Mouse (Mus musculus) skeletal muscle tissue, adult 2 months (tissue): ENCODE results near the gene Taf6l.

Experiments
- DNase-seq: peaks from one replicate; pipeline ENCODE4 v3.0.0-alpha.2; 2012; ENCODE audit warnings: low read depth, low spot score

Gene Taf6l

DNA sequence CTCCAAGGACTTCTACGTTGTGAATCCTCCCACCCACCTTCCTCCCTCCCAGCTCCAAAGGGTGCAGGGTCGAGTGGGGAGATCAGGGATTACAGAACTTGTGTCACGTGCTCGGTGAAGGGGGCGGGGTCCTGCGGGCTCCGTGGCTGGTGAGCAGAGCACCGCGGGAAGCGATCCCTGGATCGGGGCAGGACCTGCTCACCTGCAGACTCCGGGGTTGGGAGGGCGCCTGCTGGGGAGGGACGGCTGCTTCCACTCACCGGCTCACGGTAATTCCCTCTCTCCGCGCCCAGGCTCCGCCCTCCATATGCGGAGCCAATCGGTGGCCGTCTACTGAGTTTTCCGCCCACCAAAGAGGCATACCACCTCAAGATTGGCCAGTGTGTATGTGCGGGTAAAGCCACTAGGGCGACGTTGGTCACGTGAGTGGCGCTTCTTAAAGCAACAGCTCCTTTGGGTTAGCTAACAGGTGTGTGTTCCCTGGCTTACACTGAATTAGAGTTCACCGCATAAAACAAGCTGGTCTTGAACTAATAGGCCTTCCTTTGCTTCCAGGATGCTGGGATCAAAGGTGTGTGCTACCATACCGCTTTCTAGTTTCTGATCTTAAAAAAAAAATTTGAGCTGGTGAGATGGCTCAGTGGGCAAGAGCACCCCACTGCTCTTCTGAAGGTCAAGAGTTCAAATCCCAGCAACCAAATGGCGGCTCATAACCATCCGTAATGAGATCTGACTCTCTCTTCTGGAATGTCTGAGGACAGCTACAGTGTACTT lies at the start of gene Taf6l:
TSS of gene Taf6l (minus strand) at position 410 of the 774 bp plus-strand sequence.
- DNase-seq, result peak; percentile 95

DNA sequence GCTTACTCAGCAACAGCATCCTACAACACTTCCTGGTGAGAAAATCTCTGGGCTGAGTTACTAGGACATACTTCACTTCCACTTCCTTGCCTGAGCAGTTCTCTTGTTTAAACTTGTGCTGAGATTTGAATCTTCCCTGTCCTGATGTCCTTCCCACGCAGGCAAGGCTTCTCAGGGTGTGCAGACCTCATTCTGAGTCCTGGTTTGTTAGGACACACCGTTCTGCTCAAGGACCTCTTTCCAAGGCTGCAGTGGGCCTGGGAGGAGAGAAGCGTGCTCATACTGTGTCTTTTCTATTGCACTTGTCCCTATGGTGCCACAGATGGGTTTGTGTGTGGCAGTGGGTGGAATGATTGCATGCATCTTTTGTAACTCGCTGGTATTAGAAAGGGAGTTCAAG lies 46.8 kb upstream of the Taf6l start:
- DNase-seq, result no peak

DNA sequence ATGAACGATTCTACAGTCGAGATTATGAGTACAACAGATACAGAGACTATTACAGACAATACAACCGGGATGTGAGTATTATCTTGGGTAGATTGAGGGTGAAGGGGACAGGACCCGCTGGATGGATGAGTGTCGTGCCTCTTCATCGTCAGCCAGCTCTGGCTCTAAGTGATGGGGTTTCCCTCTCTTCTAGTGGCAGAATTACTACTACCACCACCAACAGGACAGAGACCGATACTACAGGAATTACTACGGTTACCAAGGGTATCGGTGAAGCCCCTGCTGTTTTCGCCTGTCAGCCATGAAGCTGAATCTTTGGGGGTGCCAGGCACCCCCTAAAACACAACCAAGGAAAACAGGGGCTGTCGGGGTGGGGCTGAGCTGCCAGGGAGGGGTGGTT lies 45.0 kb upstream of the Taf6l start:
- DNase-seq, result no peak

DNA sequence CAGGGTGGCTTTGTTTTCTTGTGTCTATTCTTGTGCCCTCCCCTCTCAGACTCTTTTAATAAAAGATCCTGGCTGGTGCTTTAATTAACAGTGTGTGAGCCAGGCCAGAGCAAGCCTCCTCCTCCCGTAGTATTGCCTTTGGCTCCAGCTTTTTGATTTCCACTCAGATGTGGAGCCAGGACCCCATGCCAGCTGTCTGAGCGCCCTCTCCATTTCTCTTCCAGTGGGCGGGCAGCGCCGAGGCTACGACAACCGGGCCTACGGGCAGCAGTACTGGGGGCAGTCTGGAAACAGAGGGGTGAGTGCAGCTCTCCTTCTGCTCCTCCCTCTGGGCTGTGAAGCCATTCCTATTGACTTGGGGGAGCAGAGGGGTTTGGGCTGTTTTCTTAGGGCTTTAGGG lies 44.4 kb upstream of the Taf6l start:
- DNase-seq, result no peak

DNA sequence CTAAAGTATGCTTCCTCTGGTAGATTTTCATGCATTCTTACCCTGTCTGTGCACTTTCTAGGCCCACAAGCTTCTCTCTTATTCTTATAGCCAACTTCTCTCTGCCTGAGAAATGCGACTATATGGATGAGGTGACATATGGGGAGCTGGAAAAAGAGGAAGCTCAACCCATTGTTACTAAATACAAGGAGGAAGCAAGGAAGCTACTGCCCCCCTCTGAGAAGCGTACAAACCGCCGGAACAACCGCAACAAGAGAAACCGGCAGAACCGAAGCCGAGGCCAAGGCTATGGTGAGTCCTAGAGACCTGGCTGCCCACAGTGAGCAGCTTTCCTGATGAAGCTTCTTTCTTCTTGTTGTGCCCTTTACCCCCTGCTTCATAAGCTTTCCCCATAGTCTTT lies 43.4 kb upstream of the Taf6l start, which contains the start of gene AC129217.1:
TSS of gene AC129217.1 (plus strand) at position 114 of the 400 bp plus-strand sequence.
- DNase-seq, result no peak

DNA sequence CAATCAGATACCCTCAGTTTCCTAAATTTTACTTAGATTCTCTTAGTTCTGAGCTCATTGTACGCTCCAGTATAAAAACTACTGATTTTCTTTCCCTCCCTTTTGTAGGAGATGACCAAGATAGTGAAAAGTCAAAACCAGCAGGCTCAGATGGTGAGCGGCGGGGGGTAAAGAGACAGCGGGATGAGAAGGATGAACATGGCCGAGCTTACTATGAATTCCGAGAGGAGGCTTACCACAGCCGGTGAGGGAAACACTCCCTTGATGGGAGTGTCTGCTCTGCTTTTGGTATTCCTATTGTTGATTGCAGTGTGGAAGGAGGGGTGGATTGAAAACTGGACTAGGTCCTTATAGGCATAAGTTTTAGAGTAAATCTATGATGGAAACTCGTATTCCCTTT lies 36.5 kb upstream of the Taf6l start:
- no peak for DNase-seq

DNA sequence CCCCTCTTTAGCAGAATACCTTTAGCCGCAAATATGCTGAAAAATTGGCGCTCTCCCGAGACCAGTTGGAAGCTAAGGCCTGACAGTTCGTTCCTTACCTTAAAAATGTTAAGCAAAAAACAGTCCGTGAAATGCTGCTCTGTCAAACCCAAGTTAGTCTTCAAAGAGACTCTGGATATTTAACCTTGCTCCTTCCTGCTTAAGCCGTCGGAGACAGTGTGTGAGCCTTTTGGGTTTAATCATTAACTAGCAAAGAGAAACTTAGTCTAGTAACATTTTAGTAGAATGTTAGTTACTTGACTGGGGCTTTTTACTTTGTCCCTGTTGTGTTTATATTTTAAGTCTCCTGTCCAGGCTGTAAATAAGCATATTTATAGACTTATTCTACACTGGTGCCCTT lies 34.9 kb upstream of the Taf6l start:
- no peak for DNase-seq

DNA sequence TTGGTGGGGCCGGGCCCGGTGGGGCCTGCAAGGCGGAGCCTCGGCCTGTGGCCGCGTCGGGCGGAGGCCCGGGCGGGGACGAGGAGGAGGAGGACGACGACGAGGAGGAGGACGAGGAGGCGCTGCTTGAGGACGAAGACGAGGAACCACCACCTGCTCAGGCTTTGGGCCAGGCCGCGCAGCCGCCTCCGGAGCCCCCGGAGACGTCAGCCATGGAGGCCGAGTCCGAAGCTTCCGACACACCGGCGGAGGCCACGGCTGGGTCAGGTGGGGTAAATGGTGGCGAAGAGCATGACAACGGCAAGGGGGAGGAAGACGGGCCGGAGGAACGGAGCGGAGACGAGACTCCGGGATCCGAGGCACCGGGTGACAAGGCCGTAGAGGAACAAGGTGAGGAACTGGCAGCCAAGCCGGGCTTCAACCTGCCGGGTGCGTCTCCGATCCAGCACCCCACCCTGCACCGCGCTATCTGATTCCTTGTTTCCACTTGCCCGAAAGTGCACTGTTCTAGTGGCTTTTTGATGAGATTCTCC lies 34.3 kb upstream of the Taf6l start:
- no peak for DNase-seq

DNA sequence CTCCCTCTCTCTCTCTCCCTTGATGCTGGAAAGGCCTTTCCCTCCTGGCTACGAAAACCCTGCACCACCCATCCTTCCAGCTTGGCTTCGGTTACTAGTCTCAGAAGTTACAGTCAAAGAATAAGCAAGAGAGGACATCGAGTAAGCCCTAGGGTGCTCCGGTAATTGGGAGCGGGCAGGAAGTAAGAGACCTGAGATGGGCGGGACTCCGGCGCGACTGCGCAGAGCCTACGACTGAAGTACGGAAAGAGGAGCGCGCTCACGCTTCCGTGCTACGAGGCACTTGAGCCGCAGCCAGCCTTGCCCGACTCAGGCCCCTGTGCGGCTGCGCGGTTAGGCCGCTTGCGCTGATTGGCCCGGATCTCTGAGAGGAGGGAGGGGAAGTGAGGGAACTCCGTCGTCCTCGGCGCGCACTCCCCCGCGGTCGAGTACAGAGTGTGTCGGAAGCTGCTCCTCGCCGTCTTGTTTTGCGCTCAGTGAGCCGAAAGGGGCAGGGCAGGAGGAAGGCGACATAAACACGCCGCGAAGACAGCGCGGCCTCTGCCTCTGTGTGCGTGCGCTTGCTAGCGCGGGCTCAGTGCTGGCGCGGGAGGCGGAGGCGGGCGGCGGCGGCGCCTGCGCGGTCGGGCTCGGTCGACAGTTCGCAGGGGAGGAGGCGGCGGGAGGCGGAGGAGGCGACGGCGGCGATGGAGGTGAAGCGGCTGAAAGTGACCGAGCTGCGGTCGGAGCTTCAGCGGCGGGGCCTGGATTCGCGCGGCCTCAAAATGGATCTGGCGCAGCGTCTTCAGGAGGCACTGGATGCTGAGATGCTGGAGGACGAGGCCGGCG lies 33.6 kb upstream of the Taf6l start, which contains the start of gene Hnrnpul2:
TSS of gene Hnrnpul2 (plus strand) at position 415 of the 828 bp plus-strand sequence.
- DNase-seq, result peak; percentile 99

DNA sequence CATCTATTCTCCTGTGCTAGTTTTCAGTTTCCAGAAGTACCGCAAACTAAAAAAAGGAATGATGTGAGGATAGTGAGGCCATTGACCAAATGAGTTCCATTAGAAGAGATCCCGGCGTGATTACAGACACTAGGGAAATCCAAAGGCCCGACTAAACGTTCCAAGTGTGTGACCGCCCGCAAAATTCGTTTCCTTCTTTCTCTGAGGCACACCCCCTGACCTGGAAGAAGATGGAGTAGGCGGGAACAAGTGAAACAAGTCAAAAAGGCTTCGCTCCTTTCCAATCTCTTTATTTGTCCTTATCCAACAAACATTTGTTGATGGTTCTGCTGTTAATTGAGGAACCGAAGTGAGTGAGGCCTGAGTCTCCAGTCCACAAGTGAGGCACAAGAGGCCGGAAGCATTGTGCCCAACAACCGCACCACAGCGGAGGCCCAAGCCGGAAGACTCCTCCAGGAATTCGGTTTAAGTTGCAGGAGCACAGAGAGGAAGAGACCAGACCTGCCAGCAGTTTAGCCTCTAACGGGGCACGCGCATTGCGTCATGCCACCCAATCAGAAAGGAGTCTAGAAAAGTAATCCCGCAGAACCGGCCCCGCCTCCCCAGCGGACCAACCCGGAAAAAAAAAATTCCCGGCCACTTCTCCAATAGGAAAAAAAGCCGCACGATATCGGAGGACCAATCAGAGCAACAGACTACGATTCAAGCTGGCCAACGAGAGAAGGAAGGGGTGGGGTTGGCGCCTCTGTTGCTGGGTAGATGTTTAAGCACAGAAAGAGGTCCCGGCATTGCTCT lies 32.8 kb upstream of the Taf6l start, which contains the start of gene Ttc9c:
TSS of gene Ttc9c (minus strand) at position 533 of the 795 bp plus-strand sequence.
- DNase-seq, result peak; percentile 96

DNA sequence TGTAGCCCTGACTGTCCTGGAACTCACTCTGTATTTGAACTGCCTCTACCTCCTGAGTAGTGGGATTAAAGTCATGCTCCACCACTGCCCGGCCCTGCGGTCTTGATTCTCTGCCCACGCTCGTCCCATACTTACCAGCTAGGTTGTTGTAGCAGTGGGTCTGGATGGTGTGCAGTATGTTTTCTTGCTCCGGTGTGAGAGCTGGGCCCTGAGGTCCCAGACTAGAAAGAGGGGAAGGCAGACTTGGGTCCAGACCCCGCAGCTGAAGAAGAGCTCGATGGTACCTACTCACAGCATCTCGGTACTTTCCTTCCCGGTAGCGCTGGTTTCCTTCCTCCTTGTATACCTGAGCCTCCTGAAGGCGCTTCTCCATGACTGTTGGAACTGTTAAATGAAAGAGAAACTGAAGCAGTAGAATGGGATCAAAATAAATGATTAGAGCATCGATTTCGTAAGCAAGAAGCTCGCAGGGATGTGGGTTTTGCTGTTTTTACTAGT lies 32.1 kb upstream of the Taf6l start:
- no peak for DNase-seq

DNA sequence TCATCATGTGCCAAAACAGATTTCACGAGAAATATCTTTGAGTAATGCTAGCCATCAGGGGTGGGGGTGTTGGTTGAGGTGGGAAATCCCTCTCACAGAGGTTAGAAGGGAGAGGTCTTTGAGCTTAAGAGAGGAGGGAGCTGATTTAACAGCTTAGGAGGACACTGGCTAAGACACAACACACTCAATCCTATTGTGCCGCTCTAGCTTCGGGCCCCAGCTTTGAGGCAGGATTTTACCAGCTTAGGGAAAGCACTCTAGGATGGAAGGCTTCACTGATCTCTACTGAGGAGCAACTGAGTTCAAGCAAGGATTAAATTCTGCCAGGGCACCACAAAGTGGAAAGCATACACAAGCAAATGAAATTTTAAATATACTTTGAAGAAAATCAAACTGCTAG lies 30.8 kb upstream of the Taf6l start:
- no peak for DNase-seq

DNA sequence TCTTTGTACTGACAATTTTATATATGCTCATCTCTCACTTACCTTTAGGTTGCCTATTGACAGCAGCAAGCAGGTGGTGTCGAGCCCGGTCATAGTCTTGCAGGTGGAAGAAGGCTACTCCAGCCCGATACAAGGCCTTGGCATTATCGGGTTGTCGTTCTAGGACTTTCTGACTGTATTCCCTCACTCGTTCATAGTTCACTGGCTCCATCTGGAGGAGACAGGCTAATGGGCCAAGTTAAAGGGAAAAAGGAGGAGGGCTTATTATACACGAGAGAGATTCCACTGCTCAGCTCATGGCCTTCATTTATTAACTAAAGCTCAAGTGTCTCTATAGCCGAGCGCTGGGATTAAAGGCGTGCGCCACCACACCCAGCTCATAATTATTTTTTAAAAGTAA lies 29.6 kb upstream of the Taf6l start:
- DNase-seq, result no peak

DNA sequence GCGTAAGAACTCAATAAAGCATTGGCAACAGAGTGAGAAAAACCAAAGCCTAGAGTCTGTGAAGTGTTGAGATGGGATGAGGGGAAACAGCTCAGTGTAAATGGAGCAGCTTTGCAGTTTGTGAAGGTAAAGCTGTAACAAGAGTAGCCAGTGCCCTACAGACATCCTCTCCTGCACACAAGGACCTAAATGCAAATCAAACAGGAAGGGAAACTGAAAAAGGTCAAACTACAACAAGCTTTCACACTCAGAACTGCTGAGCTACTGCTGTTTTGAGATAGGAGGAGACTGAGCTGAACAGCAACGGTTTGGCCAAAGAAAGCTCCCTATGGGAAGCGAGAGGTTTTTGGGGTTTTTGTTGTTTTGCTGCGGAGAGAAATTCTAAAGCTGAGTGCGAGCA lies 20.6 kb upstream of the Taf6l start:
- DNase-seq, result no peak

DNA sequence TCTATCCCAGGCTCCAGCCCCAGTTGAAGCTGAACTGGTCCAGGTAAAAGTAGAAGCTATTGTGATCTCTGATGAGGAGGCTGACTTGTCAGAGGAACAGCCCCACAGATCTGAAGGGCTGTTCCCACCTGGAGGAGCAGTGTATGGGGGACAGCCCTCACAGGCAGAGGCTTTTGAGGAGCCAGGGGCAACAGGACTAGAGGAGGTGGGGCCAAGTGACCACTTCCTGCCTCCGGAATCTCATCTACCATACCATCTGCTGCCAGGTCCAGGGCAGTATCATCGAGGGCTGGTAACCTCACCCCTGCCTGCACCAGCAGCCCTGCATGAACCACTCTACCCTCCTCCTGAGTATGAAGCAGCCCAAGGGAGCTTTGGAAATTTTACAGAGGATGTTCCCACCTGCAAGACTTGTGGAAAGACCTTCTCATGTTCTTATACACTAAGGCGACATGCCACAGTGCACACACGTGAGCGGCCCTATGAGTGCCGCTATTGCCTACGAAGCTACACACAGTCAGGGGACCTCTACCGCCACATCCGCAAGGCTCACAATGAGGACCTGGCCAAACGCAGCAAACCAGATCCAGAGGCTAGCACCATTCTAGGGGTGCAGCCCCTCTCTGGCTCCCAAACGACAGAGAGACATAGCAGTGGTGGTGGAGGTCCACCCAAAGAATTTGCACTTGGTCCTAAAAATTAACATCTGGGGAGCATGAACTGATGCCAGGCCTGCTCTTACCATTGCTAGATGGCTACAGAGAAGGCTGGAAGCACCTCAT lies 17.9 kb upstream of the Taf6l start:
- DNase-seq, result no peak

DNA sequence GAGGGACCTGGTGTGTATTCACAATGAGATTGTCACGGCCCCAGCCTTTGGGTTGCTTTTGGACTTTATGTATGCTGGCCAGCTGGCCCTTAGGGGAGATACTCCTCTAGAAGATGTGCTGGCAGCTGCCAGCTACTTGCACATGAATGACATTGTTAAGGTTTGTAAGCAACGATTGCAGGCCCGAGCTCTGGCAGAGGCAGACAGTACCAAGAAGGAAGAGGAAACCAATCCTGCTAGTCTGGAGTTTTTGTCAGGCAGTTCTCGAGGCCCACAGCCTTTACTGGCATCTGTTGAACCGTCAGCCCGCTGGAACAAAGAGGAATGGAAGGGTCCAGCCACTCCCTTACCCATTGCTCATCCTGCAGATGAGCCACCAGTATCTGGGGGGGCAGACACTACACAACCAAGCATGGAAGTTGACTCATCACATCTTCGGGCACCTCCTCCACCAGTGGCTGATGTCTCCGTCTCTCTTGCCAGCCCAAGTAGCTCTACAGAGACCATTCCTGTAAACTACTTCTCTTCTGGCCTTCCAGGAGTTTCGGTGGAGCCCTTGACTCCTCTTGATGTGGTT lies 17.1 kb upstream of the Taf6l start:
- DNase-seq, result no peak

DNA sequence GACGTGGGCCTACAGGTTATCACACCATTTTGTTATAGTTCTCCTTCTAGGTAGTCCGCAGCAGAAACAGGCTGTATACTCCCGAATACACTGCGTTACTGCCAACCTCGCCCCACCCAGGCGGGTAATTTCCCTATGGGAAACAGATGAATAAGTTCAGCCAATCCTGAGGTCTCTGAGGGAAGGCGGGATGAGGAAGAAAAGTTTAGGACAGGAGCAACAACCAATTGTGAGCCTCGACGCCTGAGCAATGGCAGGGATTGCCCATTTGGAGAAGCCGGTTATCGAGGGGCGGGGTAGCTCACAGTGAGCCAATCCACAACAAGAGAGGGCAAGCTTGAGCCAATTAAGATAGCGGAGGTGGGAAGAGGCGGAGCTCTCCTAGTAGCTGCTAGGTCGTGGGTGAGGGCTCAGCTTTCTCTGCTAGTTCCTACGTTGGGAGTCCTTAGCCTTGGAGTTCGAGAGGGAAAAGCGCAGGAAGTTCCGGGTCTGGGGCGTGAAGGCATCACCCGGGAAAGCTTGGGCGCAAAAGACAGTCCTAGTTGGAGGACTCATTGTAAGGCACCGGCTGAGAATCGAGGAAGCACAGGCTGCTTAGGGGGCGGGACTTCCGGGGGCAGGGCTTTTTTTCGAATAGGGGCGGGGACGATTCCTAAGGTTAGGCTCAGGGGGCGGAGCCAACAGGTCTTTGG lies 16.1 kb upstream of the Taf6l start, which contains the start of gene Zbtb3:
TSS of gene Zbtb3 (plus strand) at position 426 of the 692 bp plus-strand sequence.
- DNase-seq, result peak; percentile 97

DNA sequence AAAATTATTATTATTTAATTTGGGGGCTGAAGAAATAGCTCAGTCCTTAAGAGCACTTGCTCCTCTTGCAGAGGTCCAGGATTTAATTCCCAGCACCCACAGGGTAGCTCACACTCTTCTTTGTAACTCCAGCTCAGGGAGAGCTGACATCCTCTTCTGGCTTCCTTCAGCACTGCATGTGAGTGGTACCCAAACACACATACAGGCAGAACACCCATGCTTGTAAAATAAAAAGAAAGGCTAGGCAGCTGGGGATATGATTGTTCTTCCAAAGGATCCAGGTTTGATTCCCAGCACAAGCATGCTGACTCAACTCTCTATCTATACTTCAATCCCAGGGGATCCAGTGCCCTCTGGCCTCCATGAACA lies 12.7 kb upstream of the Taf6l start:
- DNase-seq, result no peak

DNA sequence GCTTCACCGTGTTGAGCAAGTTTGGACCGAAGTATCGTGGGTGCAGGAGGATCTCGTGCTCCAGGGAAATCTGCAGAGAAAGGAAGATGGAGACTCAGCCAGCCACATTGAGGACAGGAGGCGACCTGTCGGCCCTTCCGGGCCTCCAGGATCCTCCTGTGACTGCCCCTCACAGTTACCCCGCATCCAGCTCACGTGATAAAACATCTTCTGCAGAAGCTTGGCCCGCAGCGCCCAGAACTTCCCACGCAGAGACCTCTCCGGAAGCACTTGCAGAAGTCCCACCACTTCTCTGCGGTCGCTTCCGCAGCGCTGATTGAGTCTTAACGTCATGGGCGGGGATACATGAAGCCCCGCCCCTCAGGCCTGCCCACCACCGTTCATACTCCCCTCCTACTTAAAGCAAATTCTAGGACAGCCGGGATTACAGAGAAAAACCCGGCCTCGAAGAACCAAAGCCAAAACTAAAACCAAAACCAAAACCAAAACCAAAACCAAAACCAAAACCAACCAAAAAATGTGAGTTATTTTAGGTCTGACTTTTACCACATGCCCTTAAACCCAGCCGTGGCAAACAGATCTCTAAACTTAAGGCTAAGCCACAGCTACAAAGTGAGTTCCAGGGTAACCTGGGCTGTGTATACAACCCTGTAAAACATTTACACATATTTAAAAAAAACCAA lies 12.2 kb upstream of the Taf6l start, which contains the start of gene Polr2g:
TSS of gene Polr2g (minus strand) at position 314 of the 683 bp plus-strand sequence.
- DNase-seq, result peak; percentile 95
